Mouse (Mus musculus) left cerebral cortex, adult 9 months (tissue): ENCODE results near the gene Il31.
"Not testable (repeated sequence)": the region's sequence is repeated elsewhere in the genome, so short reads cannot be mapped to it uniquely, and the experiment has no call there.

Source experiments
- DNase-seq, 2 experiments: peaks; one replicate each; pipeline ENCODE4 v3.0.0; 2022; ENCODE audit warnings: low spot score in 2 of 2

The Il31 gene

GRCm38 (mm10) chr5:123489112-123489785 is at the start of gene Il31, which contains the start of gene Lrrc43:
Il31 (minus strand) TSS chr5:123489489.
Lrrc43 (plus strand) TSS chr5:123489305.
- DNase-seq = no peak

- no peak for DNase-seq
Observed at GRCm38 (mm10) chr5:123533801-123534200, 44.5 kb upstream of the Il31 start.

- no peak for DNase-seq
Observed at GRCm38 (mm10) chr5:123530056-123530455, 40.8 kb upstream of the Il31 start.

GRCm38 (mm10) chr5:123528641-123529040 is 39.4 kb upstream of the Il31 start:
- no peak for DNase-seq

- no peak for DNase-seq
Observed at GRCm38 (mm10) chr5:123525916-123526495, 36.7 kb upstream of the Il31 start.

- DNase-seq = no peak
Observed at GRCm38 (mm10) chr5:123525281-123525680, 36.0 kb upstream of the Il31 start, which contains the start of gene Gm49027. Gm49027 (minus strand) TSS chr5:123525488.

GRCm38 (mm10) chr5:123524393-123524750 is 35.1 kb upstream of the Il31 start:
- no peak for DNase-seq

GRCm38 (mm10) chr5:123523692-123524392 is 34.6 kb upstream of the Il31 start, which contains the start of gene Diablo:
Diablo (minus strand) TSS chr5:123524176.
- peak; percentile 94 to 97 for DNase-seq

GRCm38 (mm10) chr5:123522166-123522565 is 32.9 kb upstream of the Il31 start:
- no peak for DNase-seq

- DNase-seq = no peak
Observed at GRCm38 (mm10) chr5:123521621-123522020, 32.3 kb upstream of the Il31 start.

- no peak for DNase-seq
Observed at GRCm38 (mm10) chr5:123520666-123521065, 31.4 kb upstream of the Il31 start.

GRCm38 (mm10) chr5:123514871-123515270 is 25.6 kb upstream of the Il31 start:
- no peak for DNase-seq

- no peak for DNase-seq
Observed at GRCm38 (mm10) chr5:123512102-123512501, 22.8 kb upstream of the Il31 start.

- DNase-seq = not testable (repeated sequence)
Observed at GRCm38 (mm10) chr5:123511426-123511825, 22.1 kb upstream of the Il31 start.

GRCm38 (mm10) chr5:123510160-123510559 is 20.9 kb upstream of the Il31 start, which contains the start of gene B3gnt4:
B3gnt4 (plus strand) TSS chr5:123510460.
- no peak for DNase-seq

- DNase-seq = no peak
Observed at GRCm38 (mm10) chr5:123508921-123509320, 19.6 kb upstream of the Il31 start.

GRCm38 (mm10) chr5:123507936-123508723 is 18.8 kb upstream of the Il31 start:
- DNase-seq = peak in 1 of 2 experiments; percentile 73

GRCm38 (mm10) chr5:123501973-123502372 is 12.7 kb upstream of the Il31 start:
- DNase-seq = no peak

GRCm38 (mm10) chr5:123499717-123500116 is 10.4 kb upstream of the Il31 start:
- DNase-seq = peak in 1 of 2 experiments; percentile 65

- no peak for DNase-seq
Observed at GRCm38 (mm10) chr5:123489935-123490334, 646 bp upstream of the Il31 start.

GRCm38 (mm10) chr5:123487659-123488395 is 1.5 kb downstream of the Il31 start:
- DNase-seq = no peak
